ENCODE assay signal across 23 mouse cellular contexts in the genomic region with DNA sequence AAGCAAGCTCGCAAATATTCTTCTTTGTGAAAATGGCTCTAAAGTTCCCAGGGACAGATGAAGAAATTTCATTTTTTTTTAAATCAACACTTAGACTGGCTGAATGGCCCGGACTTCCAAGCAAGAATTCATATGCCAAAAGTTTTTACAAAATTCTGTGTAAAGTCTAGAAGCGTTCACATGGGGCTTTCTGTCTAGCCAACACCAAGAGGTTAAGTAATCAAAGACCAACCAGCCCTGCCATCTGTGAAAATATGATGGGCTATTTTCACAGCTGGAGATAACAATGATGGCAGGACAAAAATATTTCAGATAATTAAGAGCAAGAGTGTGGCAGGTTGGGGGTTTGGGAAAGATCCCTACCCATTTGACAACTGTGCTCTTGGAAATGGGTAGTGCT.
"Had no signal": no experiment of that assay in that cellular context is flagged by ENCODE, and none has a peak within 500 bp of the region (broad histone marks: within the 10 kb centered on the region; RNA-seq: fewer than 3 reads in every experiment).

No protein-coding gene starts in this region.

- H3K4me3 ChIP-seq: gastrocnemius, adult 2 months; heart, embryonic 10.5 days; heart, embryonic 13.5 days; heart, embryonic 15.5 days; hindbrain, embryonic 13.5 days; hindbrain, embryonic 15.5 days; limb, embryonic 13.5 days; limb, embryonic 15.5 days; liver, embryonic 12.5 days had no signal

- DNase-seq: gastrocnemius, adult 2 months; gastrocnemius, postnatal 10 days; gastrocnemius, postnatal 25 days; heart, postnatal 14 days; heart, postnatal 36 days; kidney, adult 11 months; kidney, adult 8-10 months; kidney, postnatal 14 days; kidney, postnatal 36 days; layer of hippocampus, adult 9-11 months; layer of hippocampus, postnatal 36 days; left cerebral cortex, postnatal 4 days had no signal

- H3K4me1 ChIP-seq: liver, embryonic 12.5 days had no signal

- H3K27ac ChIP-seq: heart, embryonic 10.5 days; heart, embryonic 13.5 days; heart, embryonic 15.5 days; hindbrain, embryonic 13.5 days; hindbrain, embryonic 15.5 days; hindbrain, postnatal 0 days; limb, embryonic 13.5 days; limb, embryonic 15.5 days; liver, embryonic 12.5 days; liver, embryonic 14.5 days had no signal

- ATAC-seq: hindbrain, postnatal 0 days; intestine, embryonic 16.5 days; liver, embryonic 12.5 days had no signal
